Mouse (Mus musculus) embryonic fibroblast, embryonic 13.5 days (primary cell): ENCODE results near the gene Tead4.

ENCODE experiments used
- CTCF ChIP-seq: IDR thresholded peaks from 2 replicates; pipeline ENCODE4 v1.5.1; 2011; ENCODE audit warnings: mild to moderate bottlenecking, control low read depth, low read length, moderate library complexity, borderline replicate concordance; ENCODE audit not compliant: insufficient read depth
- POLR2A ChIP-seq: IDR thresholded peaks from 2 replicates; pipeline ENCODE4 v1.6.1; 2011; ENCODE audit warnings: low read depth, mild to moderate bottlenecking, control low read depth, low read length, moderate library complexity

DNA sequence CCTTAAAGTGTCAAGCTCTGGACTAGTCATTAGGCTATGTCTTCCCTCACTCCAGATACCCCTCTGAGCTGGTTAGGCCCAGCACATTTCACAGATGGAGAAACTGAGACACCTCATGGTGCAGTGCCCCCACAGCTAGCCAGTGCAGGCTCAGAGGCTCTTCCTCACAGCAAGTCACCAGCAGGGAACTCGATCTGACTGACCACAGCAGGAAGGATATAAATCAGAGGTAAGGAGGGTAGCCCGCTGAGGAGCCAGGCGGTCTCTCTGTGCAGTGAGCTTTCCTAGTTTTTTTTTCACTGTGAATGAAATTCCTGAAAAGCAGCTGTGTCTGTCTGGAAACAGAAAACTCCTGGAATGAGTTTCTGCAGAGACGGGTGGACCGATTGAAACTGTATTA is 21.0 kb downstream of the Tead4 start:
- TF ChIP-seq CTCF (no peak), POLR2A (no peak)
